Mouse (Mus musculus): Measurements from ENCODE around the gene Ank3. TPM values are rescaled to one million over a fixed set of nuclear protein-coding genes. Genes with fewer than 3 reads are reported as not detected.

Gene Ank3
- polyA plus RNA-seq, 1 experiment from 2014 or later = 24.5 TPM

- Histone ChIP-seq H3K9ac (replicated peaks; ENCODE audit: low read depth) (no peak overlapping the region), H3K27me3 (replicated peaks; ENCODE audit: insufficient read depth, low read length) (no peaks in the 10 kb centered on the region), H3K4me3 (ENCODE audit: low read depth, low read length) (no peak overlapping the region), H3K27ac (ENCODE audit: low read length) (no peak overlapping the region), H3K9me3 (ENCODE audit: low read length) (no peaks in the 10 kb centered on the region), H3K36me3 (ENCODE audit: insufficient read depth, low read length) (no peaks in the 10 kb centered on the region), H3K4me2 (replicated peaks; ENCODE audit: low read depth, low read length) (no peak overlapping the region), H3K4me1 (ENCODE audit: insufficient read depth, low read depth, low read length) (no peaks in the 10 kb centered on the region)
- ATAC-seq (no peak), DNase-seq (ENCODE audit: low spot score) (no peak)
- no peak for TF ChIP-seq CTCF (IDR thresholded peaks at IDR 0.05)
- TF ChIP-seq EP300 (IDR thresholded peaks at IDR 0.05) = no peak
- WGBS = 75% methylated on average over 3 of the region's 3 CpGs
These were observed 397.1 kb downstream of the Ank3 start for GRCm38 (mm10) chr10:69795656-69796055.

GRCm38 (mm10) chr10:69796421-69796886, 397.9 kb downstream of the Ank3 start:
- no peak for ATAC-seq
- TF ChIP-seq CTCF (IDR thresholded peaks at IDR 0.05) = no peak
- no peak for TF ChIP-seq EP300 (IDR thresholded peaks at IDR 0.05)
- H3K4me2 ChIP-seq (replicated peaks; ENCODE audit: low read depth, low read length) = no peak overlapping the region
- DNase-seq (ENCODE audit: low spot score) = no peak
- no peaks in the 10 kb centered on the region for H3K36me3 ChIP-seq (ENCODE audit: insufficient read depth, low read length)
- H3K4me3 ChIP-seq (ENCODE audit: low read depth, low read length) = no peak overlapping the region
- H3K4me1 ChIP-seq (ENCODE audit: insufficient read depth, low read depth, low read length) = no peaks in the 10 kb centered on the region
- H3K9me3 ChIP-seq (ENCODE audit: low read length) = no peaks in the 10 kb centered on the region
- 38% methylated on average over 8 of the region's 8 CpGs for WGBS
- H3K9ac ChIP-seq (replicated peaks; ENCODE audit: low read depth) = no peak overlapping the region
- H3K27ac ChIP-seq (ENCODE audit: low read length) = no peak overlapping the region
- no peaks in the 10 kb centered on the region for H3K27me3 ChIP-seq (replicated peaks; ENCODE audit: insufficient read depth, low read length)

GRCm38 (mm10) chr10:69803135-69803756, 404.7 kb downstream of the Ank3 start:
- no peak overlapping the region for H3K27ac ChIP-seq (ENCODE audit: low read length)
- H3K4me2 ChIP-seq (replicated peaks; ENCODE audit: low read depth, low read length) = no peak overlapping the region
- WGBS = 80% methylated on average over 14 of the region's 14 CpGs
- no peaks in the 10 kb centered on the region for H3K4me1 ChIP-seq (ENCODE audit: insufficient read depth, low read depth, low read length)
- H3K27me3 ChIP-seq (replicated peaks; ENCODE audit: insufficient read depth, low read length) = no peaks in the 10 kb centered on the region
- ATAC-seq (no peak), DNase-seq (ENCODE audit: low spot score) (no peak)
- TF ChIP-seq EP300 (IDR thresholded peaks at IDR 0.05) (no peak), CTCF (IDR thresholded peaks at IDR 0.05) (no peak)
- no peaks in the 10 kb centered on the region for H3K36me3 ChIP-seq (ENCODE audit: insufficient read depth, low read length)
- no peaks in the 10 kb centered on the region for H3K9me3 ChIP-seq (ENCODE audit: low read length)
- no peak overlapping the region for H3K4me3 ChIP-seq (ENCODE audit: low read depth, low read length)
- H3K9ac ChIP-seq (replicated peaks; ENCODE audit: low read depth) = no peak overlapping the region

GRCm38 (mm10) chr10:69804613-69805012, 406.0 kb downstream of the Ank3 start:
- H3K4me2 ChIP-seq (replicated peaks; ENCODE audit: low read depth, low read length) = no peak overlapping the region
- no peaks in the 10 kb centered on the region for H3K9me3 ChIP-seq (ENCODE audit: low read length)
- no peak for DNase-seq (ENCODE audit: low spot score)
- H3K4me1 ChIP-seq (ENCODE audit: insufficient read depth, low read depth, low read length) = no peaks in the 10 kb centered on the region
- H3K4me3 ChIP-seq (ENCODE audit: low read depth, low read length) = no peak overlapping the region
- ATAC-seq = no peak
- 65% methylated on average over 6 of the region's 6 CpGs for WGBS
- H3K27me3 ChIP-seq (replicated peaks; ENCODE audit: insufficient read depth, low read length) = no peaks in the 10 kb centered on the region
- H3K27ac ChIP-seq (ENCODE audit: low read length) = no peak overlapping the region
- H3K9ac ChIP-seq (replicated peaks; ENCODE audit: low read depth) = no peak overlapping the region
- TF ChIP-seq CTCF (IDR thresholded peaks at IDR 0.05) = no peak
- TF ChIP-seq EP300 (IDR thresholded peaks at IDR 0.05) = no peak
- H3K36me3 ChIP-seq (ENCODE audit: insufficient read depth, low read length) = no peaks in the 10 kb centered on the region

GRCm38 (mm10) chr10:69810785-69811184, 412.2 kb downstream of the Ank3 start:
- no peaks in the 10 kb centered on the region for H3K9me3 ChIP-seq (ENCODE audit: low read length)
- TF ChIP-seq EP300 (IDR thresholded peaks at IDR 0.05) = no peak
- TF ChIP-seq CTCF (IDR thresholded peaks at IDR 0.05) = no peak
- DNase-seq (ENCODE audit: low spot score) (no peak), ATAC-seq (no peak)
- 75% methylated on average over 8 of the region's 8 CpGs for WGBS
- H3K27ac ChIP-seq (ENCODE audit: low read length) = no peak overlapping the region
- H3K4me2 ChIP-seq (replicated peaks; ENCODE audit: low read depth, low read length) = no peak overlapping the region
- no peaks in the 10 kb centered on the region for H3K4me1 ChIP-seq (ENCODE audit: insufficient read depth, low read depth, low read length)
- H3K4me3 ChIP-seq (ENCODE audit: low read depth, low read length) = no peak overlapping the region
- H3K9ac ChIP-seq (replicated peaks; ENCODE audit: low read depth) = no peak overlapping the region
- no peaks in the 10 kb centered on the region for H3K36me3 ChIP-seq (ENCODE audit: insufficient read depth, low read length)
- no peaks in the 10 kb centered on the region for H3K27me3 ChIP-seq (replicated peaks; ENCODE audit: insufficient read depth, low read length)

- Histone ChIP-seq H3K4me3 (ENCODE audit: low read depth, low read length) (no peak overlapping the region), H3K27me3 (replicated peaks; ENCODE audit: insufficient read depth, low read length) (no peaks in the 10 kb centered on the region), H3K4me2 (replicated peaks; ENCODE audit: low read depth, low read length) (no peak overlapping the region), H3K9ac (replicated peaks; ENCODE audit: low read depth) (no peak overlapping the region), H3K4me1 (ENCODE audit: insufficient read depth, low read depth, low read length) (no peaks in the 10 kb centered on the region), H3K36me3 (ENCODE audit: insufficient read depth, low read length) (no peaks in the 10 kb centered on the region), H3K27ac (ENCODE audit: low read length) (no peak overlapping the region), H3K9me3 (ENCODE audit: low read length) (no peaks in the 10 kb centered on the region)
- DNase-seq (ENCODE audit: low spot score) (no peak), ATAC-seq (no peak)
- TF ChIP-seq EP300 (IDR thresholded peaks at IDR 0.05) (no peak), CTCF (IDR thresholded peaks at IDR 0.05) (no peak)
- WGBS = 64% methylated on average over 6 of the region's 6 CpGs
These were observed 415.4 kb downstream of the Ank3 start for GRCm38 (mm10) chr10:69813823-69814522.

Data from lung, postnatal 0 days (tissue).